Mouse (Mus musculus) lung, embryonic 16.5 days (tissue): ENCODE results near the gene Ugt1a7c. TPM values are rescaled to one million over a fixed set of nuclear protein-coding genes. Genes with fewer than 3 reads are reported as not detected.
A peak's percentile ranks its signal among the peaks of the same experiment; 100 is the strongest.
"Not testable (repeated sequence)": the region's sequence is repeated elsewhere in the genome, so short reads cannot be mapped to it uniquely, and the experiment has no call there.

ENCODE experiments used
- ATAC-seq: fragments of 200-750 bp; cut with Nextera tagmentation; 2 replicates; pipeline ENCODE4 v1.8.0; 2017; ENCODE audit warnings: low read depth, mild to moderate bottlenecking, moderate library complexity
- H3K27ac ChIP-seq: fragments of 300-500 bp; sonication (generic); 2 replicates; pipeline ENCODE4 v1.5.1; 2014; ENCODE audit warnings: mild to moderate bottlenecking, control low read depth, low read length
- H3K27me3 ChIP-seq: fragments of 300-500 bp; sonication (generic); 2 replicates; pipeline ENCODE4 v1.6.1; 2014; ENCODE audit warnings: low read depth, low read length, mixed read lengths; ENCODE audit not compliant: control insufficient read depth, insufficient read depth
- H3K36me3 ChIP-seq: fragments of 300-500 bp; sonication (generic); 2 replicates; pipeline ENCODE4 v1.6.1; 2014; ENCODE audit warnings: low read length; ENCODE audit not compliant: control insufficient read depth, insufficient read depth
- H3K4me1 ChIP-seq: fragments of 300-500 bp; sonication (generic); replicated peaks from 2 replicates; pipeline ENCODE4 v1.6.1; 2014; ENCODE audit warnings: low read length, mixed read lengths; ENCODE audit not compliant: control insufficient read depth, insufficient read depth
- H3K4me2 ChIP-seq: fragments of 300-500 bp; sonication (generic); 2 replicates; pipeline ENCODE4 v1.6.1; 2014; ENCODE audit warnings: low read depth, low read length, control low read depth
- H3K4me3 ChIP-seq: fragments of 300-500 bp; sonication (generic); 2 replicates; pipeline ENCODE4 v1.5.1; 2014; ENCODE audit warnings: mild to moderate bottlenecking, low read length, control low read depth
- H3K9ac ChIP-seq: fragments of 300-500 bp; sonication (generic); 2 replicates; pipeline ENCODE4 v1.6.1; 2014; ENCODE audit warnings: low read length, control low read depth
- H3K9me3 ChIP-seq: fragments of 300-500 bp; sonication (generic); 2 replicates; pipeline ENCODE4 v1.6.1; 2016; ENCODE audit warnings: low read length; ENCODE audit not compliant: control insufficient read depth
- WGBS: fragments of 180-500 bp; shearing (Covaris S2); extraction: QIAGEN DNeasy Blood & Tissue Kit; methylation state at CpG from one replicate; pipeline ENCODE4 v1.1.7; 2014; 5-methylcytosine and 5-hydroxymethylcytosine counted together
- polyA plus RNA-seq: library from polyadenylated mRNA; unstranded; fragments of >200 nt; fragmentation: Nextera tagmentation; extraction: Ambion mirVana; gene quantifications from 2 replicates; pipeline ENCODE4 v1.2.1, GENCODE M21; 2015

Gene Ugt1a7c
- polyA plus RNA-seq, 1 experiment from 2014 or later = 2.3 TPM

DNA sequence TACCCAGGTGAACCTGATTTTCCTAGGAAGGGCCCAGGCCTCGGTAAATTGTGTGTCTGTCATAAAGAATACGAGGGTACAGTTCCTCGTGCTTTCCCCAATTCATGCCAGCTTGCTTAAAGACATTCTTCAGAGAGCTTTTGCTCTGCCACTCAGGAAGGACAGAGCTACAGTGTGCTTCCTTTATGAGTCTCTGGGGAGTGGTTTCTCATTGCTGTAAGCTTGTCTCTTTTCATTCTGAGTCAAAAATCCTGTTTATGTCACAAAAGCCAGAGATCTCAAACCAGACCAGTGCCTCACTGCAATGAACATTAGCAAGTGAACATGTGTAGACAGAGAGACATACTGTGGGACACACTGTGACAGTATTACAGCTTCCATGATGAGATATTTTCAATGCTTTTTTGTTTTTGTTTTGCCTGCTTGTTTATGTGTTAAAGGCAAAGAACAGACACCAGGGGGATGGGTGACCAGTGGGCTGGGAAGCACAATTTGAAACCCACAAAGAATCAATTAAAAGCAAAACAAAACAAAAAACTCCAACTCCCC is 39.1 kb downstream of the Ugt1a7c start:
- Histone ChIP-seq H3K4me3 (no peak overlapping the region), H3K27ac (peak overlapping the region; percentile 75), H3K4me2 (no peak overlapping the region), H3K9me3 (no peaks in the 10 kb centered on the region), H3K4me1 (peaks cover 4% of the 10 kb centered on the region; the same call in 1 of the 2 replicates), H3K9ac (no peak overlapping the region), H3K36me3 (no peaks in the 10 kb centered on the region), H3K27me3 (no peaks in the 10 kb centered on the region)
- WGBS = 61% methylated on average over 3 of the region's 3 CpGs
- ATAC-seq = no peak

DNA sequence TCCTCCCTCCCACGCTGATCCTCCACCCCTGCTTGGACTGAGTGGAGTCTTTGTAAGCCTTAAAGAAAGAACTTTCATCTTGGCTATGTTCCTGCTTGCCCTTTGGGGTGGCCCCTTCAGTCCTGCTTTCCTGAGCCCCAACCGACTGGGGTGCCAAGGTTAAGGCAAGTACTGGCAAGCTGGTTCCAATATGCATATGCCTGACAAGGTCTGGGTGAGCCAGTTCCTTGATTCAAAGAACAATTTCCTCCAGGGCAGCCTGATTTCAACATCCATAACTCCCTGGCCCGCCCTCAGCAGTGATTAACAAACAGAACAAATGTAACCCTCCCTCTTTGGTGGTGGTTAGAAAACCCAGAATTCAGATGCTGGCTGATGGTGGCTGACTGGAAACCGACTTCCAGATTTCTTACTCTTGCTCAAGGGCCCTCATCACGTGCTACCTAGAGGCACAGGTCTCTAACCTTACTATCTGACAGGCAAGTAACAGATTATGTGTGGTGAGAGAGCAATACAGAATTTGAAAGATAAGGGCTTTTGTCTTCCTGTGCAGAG is 39.7 kb downstream of the Ugt1a7c start, which contains the start of gene Ugt1a6a:
Gene Ugt1a6a (plus strand): TSS at position 353 of the 555 bp plus-strand sequence.
- not testable (repeated sequence) for H3K9ac ChIP-seq, H3K27me3 ChIP-seq, H3K9me3 ChIP-seq, H3K4me3 ChIP-seq, H3K4me2 ChIP-seq, H3K36me3 ChIP-seq, H3K4me1 ChIP-seq
- peak; percentile 70 for ATAC-seq
- WGBS = 24% methylated on average over 4 of the region's 5 CpGs
- peak within 1 kb of the TSS; percentile 75 for H3K27ac ChIP-seq

- H3K4me1 ChIP-seq, H3K36me3 ChIP-seq, H3K27me3 ChIP-seq, H3K4me2 ChIP-seq, H3K9me3 ChIP-seq, H3K4me3 ChIP-seq, H3K27ac ChIP-seq, H3K9ac ChIP-seq: not testable (repeated sequence)
- 70% methylated on average over 5 of the region's 6 CpGs for WGBS
- ATAC-seq = peak; percentile 72; the same call in 1 of the 2 replicates
These were observed 40.5 kb downstream of the Ugt1a7c start for GRCm38 (mm10) chr1:88135229-88135904.

- Histone ChIP-seq H3K9me3 (no peaks in the 10 kb centered on the region), H3K4me2 (no peak overlapping the region), H3K4me1 (peaks cover 4% of the 10 kb centered on the region; the same call in 1 of the 2 replicates), H3K36me3 (no peaks in the 10 kb centered on the region), H3K27me3 (no peaks in the 10 kb centered on the region), H3K4me3 (no peak overlapping the region), H3K27ac (no peak overlapping the region), H3K9ac (no peak overlapping the region)
- ATAC-seq = no peak
- 65% methylated on average over 2 of the region's 2 CpGs for WGBS
These were observed 41.8 kb downstream of the Ugt1a7c start for GRCm38 (mm10) chr1:88136646-88137045.

DNA sequence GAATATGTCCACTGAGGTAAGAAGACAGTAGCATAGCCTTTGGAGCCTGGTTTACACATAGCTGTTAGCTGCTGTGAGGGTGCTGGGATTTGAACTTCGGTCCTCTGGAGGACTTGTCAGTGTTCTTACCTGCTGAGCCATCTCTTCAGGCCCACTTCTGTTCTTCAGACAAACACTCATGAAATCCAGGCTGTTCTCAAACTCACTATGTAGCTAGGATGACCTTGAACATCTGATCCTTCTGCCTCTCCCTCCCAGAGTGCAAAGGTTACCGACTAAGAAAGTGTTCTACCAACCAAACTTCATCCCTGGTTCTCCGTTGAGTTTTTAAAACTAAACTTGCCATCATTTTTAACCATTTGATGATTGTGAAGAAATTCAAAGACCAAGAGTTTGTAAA is 42.4 kb downstream of the Ugt1a7c start:
- Histone ChIP-seq H3K9ac (no peak overlapping the region), H3K27me3 (no peaks in the 10 kb centered on the region), H3K4me2 (no peak overlapping the region), H3K9me3 (no peaks in the 10 kb centered on the region), H3K27ac (no peak overlapping the region), H3K4me3 (no peak overlapping the region), H3K4me1 (peaks cover 4% of the 10 kb centered on the region; the same call in 1 of the 2 replicates), H3K36me3 (no peaks in the 10 kb centered on the region)
- 74% methylated on average over 3 of the region's 3 CpGs for WGBS
- ATAC-seq = no peak

GRCm38 (mm10) chr1:88138145-88138544 is 43.3 kb downstream of the Ugt1a7c start:
- H3K9me3 ChIP-seq = no peaks in the 10 kb centered on the region
- H3K36me3 ChIP-seq = no peaks in the 10 kb centered on the region
- WGBS = 70% methylated on average over 1 of the region's 1 CpGs
- no peak overlapping the region for H3K9ac ChIP-seq
- no peak for ATAC-seq
- H3K27me3 ChIP-seq = no peaks in the 10 kb centered on the region
- H3K27ac ChIP-seq = no peak overlapping the region
- H3K4me1 ChIP-seq = peaks cover 4% of the 10 kb centered on the region; the same call in 1 of the 2 replicates
- H3K4me3 ChIP-seq = no peak overlapping the region
- H3K4me2 ChIP-seq = no peak overlapping the region

GRCm38 (mm10) chr1:88140492-88140891 is 45.6 kb downstream of the Ugt1a7c start:
- 33% methylated on average over 1 of the region's 1 CpGs for WGBS
- not testable (repeated sequence) for H3K4me2 ChIP-seq, H3K4me3 ChIP-seq, H3K4me1 ChIP-seq, H3K9me3 ChIP-seq, H3K9ac ChIP-seq, H3K27me3 ChIP-seq, H3K27ac ChIP-seq, H3K36me3 ChIP-seq
- peak; percentile 43; the same call in 1 of the 2 replicates for ATAC-seq

GRCm38 (mm10) chr1:88143966-88144675 is 49.3 kb downstream of the Ugt1a7c start:
- not testable (repeated sequence) for H3K27ac ChIP-seq, H3K4me1 ChIP-seq, H3K27me3 ChIP-seq, H3K36me3 ChIP-seq, H3K9me3 ChIP-seq, H3K9ac ChIP-seq, H3K4me3 ChIP-seq, H3K4me2 ChIP-seq
- under 1% methylated on average over 4 of the region's 5 CpGs for WGBS
- peak; percentile 47; the same call in 1 of the 2 replicates for ATAC-seq

GRCm38 (mm10) chr1:88145278-88145677 is 50.4 kb downstream of the Ugt1a7c start:
- H3K4me1 ChIP-seq, H3K27ac ChIP-seq, H3K9me3 ChIP-seq, H3K27me3 ChIP-seq, H3K36me3 ChIP-seq, H3K9ac ChIP-seq, ATAC-seq, H3K4me2 ChIP-seq, H3K4me3 ChIP-seq: not testable (repeated sequence)
- 58% methylated on average over 2 of the region's 2 CpGs for WGBS
